Mouse (Mus musculus): ENCODE data around the gene Cfap65.

DNA sequence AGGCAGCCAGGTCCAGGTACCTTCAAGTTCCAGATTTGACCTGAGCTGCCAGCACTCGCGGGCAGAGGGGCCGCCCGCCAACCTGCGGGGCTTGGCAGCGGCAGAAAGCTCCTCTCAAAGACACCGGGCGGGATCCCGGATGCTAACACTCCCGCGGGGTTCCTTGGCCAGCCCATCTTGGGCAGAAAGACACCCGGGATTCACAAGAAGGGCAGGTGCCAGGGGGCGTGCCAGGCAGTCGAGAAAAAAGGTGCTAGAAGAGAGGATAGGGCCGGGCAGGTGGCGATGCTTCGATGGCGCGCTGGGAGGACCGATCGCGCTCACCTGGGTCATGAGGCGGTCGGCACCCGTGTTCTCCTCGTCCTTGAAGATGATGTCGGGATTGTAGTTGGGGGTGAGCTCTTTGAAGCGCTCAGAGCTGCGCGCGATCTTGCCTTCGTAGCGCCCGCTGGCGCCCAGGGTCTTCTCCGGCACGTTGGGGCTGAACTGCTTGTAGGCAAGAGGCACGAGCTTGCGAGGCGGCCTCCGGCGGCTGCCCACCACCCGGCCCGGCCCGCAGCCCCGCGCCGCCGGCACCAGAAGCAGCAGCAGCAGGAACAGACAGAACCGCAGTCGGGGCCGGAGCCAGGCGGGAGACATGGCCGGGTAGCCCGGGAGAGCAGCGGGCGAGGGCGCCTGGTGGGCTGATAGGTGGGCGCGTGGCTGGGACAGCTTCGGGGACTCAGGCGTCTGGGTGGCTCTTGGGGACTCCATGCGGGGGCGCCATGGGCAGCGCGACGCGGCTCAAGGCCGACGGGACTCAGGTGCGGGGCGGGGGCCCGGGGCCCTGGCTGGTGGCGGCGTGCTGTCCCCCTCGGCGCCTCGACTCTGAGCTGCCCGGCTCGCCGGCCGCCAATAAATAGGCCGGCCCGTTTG lies 15.4 kb upstream of the Cfap65 start:
- no peak for TF ChIP-seq POLR2A (IDR thresholded peaks at IDR 0.05; ENCODE audit: borderline replicate concordance, extremely low read depth, low read depth, low read length)
- no peak for TF ChIP-seq CTCF (IDR thresholded peaks at IDR 0.05; ENCODE audit: insufficient read depth, low read length)

Data from lung, adult 2 months (tissue).